Mouse (Mus musculus) retina, postnatal 7 days (tissue): ENCODE measurements around the gene Sumf2.

ENCODE experiments used
- DNase-seq: peaks from one replicate; pipeline ENCODE4 v3.0.0-alpha.2; 2012; ENCODE audit warnings: low read depth, low spot score

Sumf2 gene

DNA sequence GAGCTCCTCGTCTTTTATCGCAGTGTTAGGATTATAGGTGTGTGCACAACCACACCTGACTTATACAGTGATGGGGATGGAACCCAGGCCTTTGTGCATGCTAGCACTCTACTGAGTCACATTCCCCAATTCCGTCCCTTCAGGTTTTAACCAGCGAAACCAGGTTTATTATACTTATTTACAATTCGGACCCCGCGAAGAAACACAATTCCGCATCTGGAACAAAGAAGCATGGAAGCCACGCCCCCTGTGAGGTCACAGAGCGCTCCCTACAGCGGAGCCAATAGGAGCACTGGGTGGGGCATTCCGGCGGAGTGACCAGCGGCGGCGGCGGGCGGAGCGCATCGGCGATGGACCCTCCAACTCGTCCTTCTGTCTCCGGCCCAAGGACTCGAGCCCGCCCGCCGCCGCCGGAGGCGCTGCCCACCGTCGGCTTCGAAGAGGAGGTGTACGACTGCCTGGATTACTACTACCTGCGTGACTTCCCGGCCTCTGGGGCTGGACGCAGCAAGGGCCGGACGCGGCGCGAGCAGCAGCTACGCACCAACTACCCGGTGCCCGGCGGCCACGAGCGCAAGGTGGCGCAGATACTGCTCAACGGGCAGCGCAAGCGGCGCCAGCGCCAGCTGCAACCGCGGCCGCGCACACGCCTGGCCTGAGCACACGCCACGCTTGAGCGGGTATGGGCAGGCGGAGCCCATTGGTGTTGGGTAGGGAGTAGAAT is 61.6 kb downstream of the Sumf2 start, which contains the start of gene Nupr1l:
Gene Nupr1l, plus strand, starts transcription at position 299 of the 724 bp plus-strand sequence.
- peak; percentile 74 for DNase-seq

DNA sequence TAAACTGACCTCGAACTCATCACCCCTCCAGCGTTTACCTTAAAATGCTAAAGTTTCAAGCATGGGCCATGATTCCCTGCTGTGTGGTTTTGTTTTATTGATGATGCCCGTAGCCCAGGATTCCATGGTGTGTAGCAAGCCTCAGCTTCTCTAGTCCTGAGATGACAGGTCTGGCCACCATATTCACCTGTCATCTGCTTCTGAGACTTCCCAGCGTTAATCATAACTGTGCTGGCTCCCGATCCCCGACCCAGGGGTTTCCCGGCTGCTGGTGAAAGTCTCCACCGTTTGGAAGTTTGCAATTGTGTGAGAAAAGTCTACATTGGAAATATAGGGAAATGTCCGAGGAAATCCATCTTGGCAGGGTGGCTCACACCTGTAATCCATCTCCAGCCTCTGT is 62.4 kb downstream of the Sumf2 start:
- no peak for DNase-seq

DNA sequence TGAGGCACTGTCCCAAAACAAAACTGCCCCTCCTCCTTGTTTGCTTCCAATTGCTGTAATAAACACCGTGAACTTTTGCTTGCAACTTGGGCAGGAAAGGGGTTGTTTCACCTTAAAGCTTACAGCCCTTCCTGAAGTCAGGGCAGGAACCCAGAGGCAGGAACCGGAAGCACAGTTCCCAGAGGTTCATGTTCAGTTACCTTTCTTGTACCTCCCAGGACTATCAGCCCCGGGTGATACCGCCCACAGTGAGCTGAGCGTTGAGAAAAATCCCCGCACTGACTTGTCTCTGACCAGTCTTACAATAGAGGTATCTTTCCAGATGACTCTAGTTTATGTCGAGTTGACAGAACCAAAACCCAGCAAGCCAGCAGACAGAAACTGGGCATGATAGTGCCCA is 62.8 kb downstream of the Sumf2 start:
- no peak for DNase-seq
